Mouse (Mus musculus) spleen, postnatal 10 days (tissue): ENCODE results near the gene Myo18a.
A peak's percentile ranks its signal among the peaks of the same experiment; 100 is the strongest.
"Not testable (repeated sequence)": the region's sequence is repeated elsewhere in the genome, so short reads cannot be mapped to it uniquely, and the experiment has no call there.

Experiments used
- DNase-seq, 2 experiments: peaks; one replicate each; pipeline ENCODE4 v3.0.0; 2021 to 2022; ENCODE audit warnings: low spot score in 2 of 2

The Myo18a gene

DNA sequence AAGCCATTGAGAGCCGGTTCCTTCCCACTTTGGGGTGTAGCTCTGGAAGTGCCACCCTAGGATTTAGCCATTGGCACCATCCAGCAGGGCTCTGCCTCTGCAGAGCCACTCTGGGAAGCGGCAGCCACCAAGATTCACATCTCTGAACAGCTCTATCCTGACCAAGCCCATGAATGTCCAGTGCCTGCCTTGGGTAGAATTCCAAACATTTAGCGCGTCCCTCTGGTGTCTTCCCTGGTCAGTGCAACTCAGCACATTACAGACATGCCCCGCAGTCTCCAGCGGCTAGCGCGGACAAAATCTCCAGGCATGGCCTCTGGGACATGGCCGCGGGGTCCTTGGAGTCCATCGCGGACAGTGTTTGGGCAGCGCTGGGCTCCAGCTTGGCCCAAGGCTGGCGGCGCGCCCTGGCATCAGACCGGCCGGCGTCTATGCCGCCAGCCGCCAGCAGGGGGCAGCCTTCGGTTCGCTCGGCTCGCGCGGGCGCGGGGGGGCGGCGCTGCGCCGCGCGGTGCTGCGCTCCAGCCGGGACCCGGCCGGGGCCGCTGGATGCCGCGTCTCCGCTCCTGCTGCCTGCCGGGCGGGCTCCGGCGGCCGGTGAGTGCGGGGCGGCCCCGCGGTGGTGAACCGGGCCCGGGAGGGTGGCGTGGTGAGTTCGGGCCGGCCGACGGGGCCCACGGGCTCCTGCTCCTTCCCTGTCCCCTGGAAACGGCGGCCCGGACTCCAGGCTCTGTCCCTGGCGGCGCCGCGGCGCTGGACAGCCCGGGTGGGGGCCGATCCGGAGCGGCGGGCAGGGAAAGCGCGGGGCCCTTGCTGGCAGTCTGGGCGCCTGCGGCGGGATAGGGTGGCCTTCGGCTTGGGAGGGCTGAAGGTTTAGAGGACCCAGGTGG is at the start of gene Myo18a:
Gene Myo18a (plus strand): TSS at position 464 of the 890 bp plus-strand sequence.
- DNase-seq: peak; percentile 92

DNA sequence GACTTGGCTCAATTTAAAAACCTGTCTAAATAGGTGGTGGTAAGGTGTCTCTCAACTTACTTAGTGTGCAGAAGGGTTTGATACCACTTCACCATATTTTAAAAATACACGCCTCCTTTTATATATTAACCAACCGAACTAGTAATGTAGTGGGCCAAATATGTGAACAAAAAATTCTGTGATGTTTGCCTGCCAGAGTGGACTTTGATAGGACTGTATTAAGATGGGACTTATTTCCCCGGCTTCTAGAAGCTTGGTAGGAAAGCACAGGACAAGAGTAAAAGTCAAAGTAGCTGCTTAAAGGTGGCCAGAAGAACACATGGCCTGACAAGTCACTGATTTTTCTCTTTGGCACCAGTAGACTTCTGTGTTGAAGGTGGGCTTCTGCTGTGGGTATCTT is 49.3 kb upstream of the Myo18a start:
- DNase-seq: no peak

DNA sequence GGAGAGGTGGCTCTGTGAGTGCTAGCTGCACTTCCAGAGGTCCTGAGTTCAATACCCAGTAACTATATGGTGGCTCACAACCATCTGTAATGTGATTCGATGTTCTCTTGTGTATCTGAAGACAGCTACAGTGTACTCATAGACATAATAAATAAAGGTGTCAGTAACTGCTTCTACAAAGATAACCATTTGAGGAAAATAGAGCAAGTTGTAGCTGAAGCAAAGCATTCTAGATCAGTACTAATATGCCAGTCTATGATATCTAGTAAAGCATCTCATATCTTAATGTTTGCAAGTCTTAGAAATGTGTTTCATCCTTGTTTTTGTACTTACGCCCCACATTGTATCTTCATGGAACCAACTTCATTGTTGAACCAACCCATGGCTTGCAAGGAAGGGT is 44.0 kb upstream of the Myo18a start:
- DNase-seq: no peak

DNA sequence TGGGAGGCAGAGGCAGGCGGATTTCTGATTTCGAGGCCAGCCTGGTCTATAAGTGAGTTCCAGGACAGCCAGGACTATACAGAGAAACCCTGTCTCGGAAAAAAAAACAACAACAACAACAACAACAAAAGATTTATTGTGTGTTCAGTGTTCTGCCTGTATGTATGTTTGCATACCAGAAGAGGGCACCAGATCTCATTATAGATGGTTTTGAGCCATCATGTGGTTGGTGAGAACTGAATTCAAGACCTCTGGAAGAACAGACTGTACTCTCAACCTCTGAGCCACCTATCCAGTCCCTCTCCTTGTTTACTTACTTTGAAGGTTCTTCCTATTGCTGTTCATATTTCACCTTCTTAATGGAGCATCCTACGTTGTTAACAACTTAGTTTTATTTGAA is 41.7 kb upstream of the Myo18a start:
- no peak for DNase-seq

DNA sequence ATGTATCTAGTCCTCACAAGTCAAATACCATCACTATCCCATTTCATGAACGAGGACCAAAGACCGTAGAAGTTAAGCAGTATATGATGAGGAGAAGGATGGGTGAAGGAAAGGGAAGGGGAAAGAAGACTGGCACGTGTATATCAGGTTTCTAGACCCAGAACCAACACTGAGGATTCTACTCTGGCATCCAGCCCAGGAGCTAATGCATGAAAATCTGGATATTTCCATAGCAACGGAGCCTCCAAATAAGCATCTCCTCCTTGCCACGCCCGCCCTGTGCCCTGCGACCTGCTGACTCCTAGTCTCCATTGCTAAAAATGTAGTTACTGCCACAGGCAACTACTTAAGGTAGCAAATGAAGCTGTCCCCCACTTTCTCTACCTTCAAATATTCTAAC is 38.3 kb upstream of the Myo18a start:
- no peak for DNase-seq

DNA sequence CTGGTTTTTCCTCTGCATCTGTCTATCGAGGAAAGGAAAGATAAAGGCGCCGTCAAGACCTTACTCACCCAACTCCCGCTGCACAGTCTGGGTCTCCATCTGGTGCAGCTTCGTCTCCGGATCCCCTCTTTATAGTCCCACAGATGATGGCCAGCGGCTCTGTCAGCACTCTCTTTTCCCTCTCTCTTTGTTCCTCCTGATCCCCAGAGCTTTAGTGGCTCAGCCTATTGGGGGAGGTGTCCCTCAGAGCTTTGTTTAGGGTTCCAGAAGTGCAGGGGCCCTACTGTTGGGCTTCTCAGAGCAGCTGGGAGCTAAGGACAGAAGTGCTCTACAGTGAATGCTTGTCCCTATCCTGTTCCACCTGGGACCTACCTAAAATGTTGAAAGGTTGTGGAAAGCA is 37.9 kb upstream of the Myo18a start, which contains the start of gene Cryba1:
Gene Cryba1 (minus strand): TSS at position 101 of the 400 bp plus-strand sequence.
- DNase-seq: no peak

DNA sequence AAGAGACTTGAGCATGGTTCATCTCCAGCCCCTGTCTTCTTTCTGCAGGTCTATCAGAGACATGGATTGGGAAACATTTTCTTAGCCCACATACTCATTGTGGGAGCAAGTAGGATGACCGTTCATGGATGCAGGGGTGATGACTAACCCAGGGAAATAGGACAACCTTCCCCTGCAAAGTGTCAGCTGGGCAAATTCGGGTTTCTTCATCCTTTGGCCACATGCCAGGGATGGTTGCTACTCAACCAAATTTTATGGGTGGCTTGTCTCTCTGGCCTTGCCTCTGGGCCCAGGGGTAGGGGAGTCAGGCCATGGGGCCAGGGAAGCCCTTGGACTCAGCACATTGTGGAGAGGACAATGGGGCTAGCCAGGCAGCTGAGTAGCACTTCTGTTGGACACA is 34.5 kb upstream of the Myo18a start:
- DNase-seq: no peak

DNA sequence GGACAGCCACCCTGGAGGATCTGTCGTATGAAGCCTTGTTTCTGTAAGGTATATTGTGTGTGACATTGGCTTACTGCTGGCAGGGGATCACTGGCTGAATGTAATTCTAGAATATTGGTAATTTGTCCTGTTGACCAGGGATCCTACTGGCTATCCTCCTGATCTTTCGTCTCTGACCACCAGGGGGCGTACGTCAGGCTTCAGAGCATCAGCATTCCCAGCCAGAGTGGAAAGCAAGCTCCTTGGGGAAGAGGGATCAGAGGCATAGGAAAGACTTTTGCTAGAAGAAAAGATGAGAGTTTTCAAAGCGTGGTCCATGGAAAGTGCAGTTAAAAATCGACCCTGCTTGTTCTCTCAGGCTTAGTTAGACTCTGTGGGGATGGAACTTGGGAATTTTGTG is 25.8 kb upstream of the Myo18a start:
- peak; percentile 69 to 84 for DNase-seq

DNA sequence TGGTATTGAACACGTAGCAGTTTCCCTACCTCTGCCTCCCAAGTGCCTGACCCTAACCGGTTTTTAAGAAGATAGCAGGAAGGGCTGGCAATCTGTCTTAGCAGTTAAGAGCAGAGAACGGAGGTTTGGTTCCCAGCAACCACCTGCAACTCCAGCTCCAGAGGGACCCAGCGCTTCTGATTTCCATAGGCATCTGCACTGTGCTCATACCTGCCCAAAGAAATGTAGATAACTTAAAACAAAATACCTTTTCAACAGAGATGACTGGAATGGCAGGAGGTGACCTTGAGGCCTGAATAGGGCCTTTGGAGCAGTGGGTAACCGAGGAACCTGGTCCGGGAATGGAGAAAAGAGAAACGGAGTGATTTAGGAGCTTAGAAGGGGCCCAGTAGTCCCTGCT is 24.5 kb upstream of the Myo18a start:
- DNase-seq: no peak

DNA sequence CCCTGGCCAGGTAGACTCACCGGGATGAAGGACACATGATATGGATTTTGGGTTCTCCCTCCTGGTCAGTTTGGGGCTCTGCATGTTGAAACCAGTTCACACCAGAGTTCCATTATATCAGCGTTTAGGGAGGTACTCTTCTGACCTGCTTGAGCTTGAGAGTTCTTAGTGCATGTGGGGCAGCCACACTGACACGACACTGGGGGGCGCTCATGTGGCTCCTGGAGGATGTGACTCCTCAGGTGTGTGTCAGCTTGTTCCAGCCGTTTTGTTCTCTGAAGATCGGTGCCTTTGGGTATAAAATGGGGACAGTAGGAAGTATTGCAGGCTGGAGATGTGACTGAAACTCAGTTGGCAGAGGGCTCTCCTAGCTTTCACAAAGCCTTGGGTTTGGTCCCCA is 19.1 kb upstream of the Myo18a start:
- peak in 1 of 2 experiments; percentile 66 for DNase-seq

DNA sequence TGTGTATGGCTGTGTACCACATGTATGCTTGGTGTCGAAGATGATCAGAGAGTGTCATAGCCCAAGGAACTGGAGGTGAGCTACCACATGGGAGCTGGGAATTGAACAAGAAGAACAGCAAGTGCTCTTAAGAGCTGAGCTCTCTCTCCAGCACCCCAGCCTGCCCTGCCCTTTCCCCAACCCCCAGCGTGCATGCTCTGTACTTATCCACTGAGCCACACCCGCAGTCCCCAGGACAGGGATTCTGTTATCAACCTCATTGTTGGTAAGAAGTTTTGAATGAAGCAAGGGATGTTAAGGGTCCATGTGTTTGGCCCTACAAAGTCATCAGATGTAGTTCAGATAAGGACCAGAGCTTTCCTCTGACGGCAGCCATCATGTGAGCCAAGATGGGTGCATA is 16.4 kb upstream of the Myo18a start:
- no peak for DNase-seq

DNA sequence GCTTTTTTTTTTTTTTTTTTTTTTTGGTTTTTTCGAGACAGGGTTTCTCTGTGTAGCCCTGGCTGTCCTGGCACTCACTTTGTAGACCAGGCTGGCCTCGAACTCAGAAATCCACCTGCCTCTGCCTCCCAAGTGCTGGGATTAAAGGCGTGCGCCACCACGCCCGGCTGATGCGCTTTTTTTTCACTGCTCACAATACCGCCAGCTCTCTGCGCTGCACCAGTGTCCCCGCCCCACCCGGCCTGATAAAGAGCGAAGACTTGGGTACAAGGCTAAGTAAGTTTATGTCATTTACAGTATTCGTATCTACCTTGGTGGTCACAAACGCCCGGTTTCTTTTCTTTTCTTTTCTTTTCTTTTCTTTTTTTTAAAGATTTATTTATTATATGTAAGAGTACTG is 15.9 kb upstream of the Myo18a start:
- DNase-seq: not testable (repeated sequence)

DNA sequence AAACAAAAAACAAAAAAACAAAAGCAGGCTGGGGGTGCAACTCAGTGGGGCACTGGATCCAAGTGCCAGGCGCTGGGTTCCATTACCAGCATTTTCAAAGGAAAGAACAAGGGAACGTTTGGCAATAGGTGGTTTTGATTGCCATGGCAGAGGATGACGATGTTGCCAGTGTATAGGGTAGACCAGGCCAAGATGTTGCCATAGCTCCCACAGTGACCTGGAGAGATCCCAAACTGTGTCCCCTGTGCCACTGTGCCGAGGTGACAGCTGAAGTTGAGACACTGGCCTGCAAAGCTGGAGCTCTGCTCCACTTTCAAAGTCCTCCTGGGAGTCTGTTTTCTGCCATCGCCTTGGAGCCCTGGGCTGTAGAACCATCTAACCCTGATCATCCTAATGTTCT is 14.1 kb upstream of the Myo18a start:
- no peak for DNase-seq

DNA sequence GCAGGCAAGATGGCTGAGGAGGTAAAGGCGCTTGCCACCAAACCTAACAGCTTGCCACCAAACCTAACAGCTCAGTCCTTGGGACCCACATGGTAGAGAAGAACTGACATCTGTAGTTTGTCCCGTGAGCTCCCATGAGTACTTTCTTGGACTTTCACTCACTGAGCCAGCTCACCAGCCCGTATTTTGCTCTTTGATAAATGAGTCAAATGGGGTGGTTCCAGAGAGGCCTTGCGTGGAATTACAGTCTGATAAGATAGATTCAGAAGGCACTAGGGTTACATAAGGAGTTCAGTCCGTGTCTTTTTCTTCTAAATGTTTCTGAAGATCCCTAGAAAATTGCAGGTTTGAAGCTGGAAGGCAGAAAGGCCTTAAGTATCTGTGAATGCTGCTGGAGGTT is 10.5 kb upstream of the Myo18a start:
- peak in 1 of 2 experiments; percentile 9 for DNase-seq

DNA sequence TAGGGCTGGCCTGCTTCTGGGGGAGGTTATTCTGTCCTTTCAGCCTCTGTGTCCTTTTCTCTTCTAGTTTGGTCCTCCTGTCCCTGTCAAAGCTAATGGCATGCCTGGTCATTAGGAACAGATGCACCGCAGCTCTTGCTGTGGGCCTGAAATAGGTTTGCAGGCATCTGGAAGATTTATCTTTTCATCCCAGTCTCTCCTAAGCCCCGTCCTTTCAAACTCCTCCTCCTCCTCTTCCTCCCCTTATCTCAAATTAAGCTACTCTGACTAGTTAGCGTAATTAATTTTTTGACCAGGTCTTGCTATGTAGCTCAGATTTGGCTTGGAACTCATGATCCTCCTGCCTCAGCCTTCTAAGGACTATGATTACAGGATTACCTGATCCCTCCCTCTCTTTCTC is 9.6 kb upstream of the Myo18a start:
- DNase-seq: no peak

DNA sequence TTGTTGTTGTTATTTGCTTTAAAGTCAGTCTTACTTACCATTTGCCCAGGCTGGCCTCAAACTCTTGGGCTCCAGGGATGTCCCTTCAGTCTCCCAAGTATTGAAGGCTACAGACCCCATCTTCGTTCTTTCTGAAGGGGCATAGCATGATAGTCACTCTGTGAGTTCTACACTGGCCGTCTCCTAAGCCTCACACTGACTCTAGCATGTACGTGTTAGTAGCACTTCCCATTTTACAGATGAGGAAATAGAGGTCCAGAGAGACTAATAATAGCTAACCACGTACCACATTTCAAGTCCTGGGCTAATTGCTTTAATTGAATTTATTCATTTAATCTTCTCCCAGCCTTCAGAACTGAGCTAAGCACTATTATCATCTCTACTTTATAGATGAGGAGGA is 3.0 kb upstream of the Myo18a start:
- DNase-seq: no peak

DNA sequence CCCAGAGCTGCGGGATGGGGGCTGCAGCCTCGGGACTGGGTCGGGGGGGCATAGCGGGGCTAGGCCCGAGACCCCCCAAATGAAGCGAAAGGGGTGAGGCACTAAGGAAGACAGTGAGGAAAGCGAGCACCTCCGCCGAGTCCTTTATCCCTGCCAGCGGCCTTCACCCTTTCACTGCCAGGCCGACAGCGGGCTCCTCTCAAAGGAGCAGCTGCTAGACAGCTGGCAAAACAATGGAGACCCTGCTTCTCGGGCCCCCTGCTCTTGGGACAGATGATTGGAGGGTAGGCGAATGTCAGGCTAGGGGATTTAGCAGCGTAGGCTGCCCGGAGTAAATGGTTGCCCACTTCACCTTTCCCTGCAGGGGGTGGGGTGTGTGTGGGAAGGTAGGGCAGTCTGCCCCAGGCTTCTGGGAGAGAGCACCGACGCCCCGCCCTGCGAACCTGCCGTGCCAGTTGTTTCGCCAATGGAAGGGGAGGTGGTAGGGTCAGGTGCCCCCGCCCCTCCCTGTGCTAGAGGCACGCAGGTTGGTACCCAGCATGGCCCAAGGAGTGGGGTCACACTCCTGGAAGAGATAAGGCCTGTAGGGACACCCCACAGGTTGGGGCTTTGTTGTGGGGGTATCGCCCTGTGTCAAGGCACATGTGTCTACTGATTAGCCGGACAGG is 761 bp downstream of the Myo18a start:
- peak; percentile 64 to 68 for DNase-seq

DNA sequence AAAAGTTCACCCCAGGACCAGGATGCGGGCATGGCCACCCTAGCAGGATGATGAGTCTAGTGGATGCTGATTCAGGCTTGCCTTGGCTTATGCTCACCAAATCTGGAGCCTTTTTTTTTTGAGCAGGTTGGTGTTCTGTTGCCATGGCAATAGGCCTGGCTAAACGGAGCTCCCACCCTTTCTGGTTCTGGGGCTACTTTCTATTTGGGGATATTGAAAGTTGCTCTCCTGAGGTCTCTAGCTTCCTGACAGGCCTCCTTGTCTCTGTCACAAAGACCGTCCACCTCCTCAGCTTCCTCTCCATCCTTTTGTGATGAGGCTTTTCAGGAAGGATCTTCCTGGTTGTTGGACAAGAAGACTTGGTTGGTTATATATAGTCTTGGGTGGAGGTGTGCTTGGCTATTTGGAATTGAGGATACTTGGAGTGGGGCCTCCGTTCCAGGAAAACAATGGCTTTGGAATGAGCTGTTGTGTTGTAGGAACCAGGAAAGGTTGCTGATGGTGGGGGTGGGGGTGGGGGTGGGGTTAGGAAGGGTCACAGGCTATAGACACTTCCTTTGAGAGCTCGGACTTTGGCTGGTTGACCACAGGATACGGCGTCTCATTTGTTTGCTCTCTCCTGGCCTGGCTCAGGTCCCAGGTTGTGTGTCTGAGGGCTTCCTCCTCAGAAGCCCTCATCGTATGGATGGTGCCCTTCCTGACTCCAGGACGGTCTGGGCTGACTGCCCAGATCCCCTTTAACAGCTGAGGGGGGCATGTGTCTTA is 1.8 kb downstream of the Myo18a start:
- DNase-seq: no peak

DNA sequence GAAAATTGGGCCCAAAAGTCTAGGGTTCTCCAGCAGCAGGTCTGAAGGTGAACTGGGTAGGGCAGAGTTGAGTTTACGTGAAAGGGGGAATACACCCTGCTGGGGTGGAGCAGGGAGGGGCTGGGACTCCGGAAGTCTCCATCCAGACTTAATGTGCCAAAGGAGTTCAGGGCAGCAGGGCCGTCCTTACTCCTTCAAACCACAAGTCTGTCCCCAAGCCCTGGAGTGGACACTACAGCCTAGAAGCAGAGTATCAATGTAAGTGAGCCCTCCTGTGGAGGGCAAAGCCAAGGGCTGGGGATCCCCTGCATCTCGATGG is 2.4 kb downstream of the Myo18a start:
- DNase-seq: no peak

DNA sequence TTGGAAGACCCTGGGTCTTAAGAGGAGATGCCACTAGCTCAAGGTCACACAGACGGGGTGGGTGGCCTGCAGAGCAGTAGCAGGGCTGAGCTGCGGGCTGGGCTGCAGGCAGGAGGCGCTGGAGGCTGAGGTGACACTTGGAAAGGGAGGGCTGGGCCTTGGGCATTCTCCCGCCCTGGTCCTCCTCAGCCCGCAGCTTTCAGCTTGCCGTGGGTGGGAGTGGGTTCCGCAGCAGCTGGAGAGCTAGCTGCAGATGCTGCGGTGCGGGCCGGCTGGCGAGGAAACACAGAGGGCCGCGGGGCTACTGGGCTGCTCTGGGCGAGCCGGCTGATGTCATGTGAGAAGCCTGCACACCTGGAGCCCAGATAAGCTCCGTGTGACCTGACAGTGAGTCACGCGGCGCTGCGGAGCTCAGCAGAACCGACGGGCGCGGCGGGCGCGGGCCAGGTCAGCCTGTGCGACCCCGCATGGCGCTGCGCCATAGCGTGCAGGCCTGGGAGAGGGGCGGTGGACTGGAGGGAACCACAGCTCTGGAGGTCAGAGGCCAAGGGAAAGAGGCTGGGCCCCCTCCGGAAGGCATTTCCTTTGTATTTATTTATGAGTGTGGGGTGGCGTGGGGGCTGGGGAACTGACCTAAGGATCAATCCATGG is 3.4 kb downstream of the Myo18a start:
- peak; percentile 59 to 69 for DNase-seq

DNA sequence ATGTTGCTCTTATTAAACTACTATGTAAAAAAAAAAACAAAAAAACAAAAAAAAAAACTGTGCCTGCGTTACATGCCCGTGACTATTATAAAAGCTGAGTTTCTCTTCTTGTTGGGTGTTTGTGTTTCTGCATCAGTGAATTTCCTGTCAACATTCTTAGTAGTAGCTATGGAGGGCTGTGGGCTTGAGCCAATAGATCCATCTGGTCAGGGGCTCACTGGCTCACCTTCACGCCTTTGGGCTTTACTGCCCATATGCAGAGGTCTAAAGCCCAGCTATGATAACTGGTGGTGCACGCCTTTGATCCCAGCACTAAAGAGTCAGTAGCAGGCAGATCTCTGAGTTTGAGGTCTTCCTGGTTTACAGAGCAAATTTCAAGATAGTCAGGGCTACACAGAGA is 6.5 kb downstream of the Myo18a start:
- DNase-seq: no peak

DNA sequence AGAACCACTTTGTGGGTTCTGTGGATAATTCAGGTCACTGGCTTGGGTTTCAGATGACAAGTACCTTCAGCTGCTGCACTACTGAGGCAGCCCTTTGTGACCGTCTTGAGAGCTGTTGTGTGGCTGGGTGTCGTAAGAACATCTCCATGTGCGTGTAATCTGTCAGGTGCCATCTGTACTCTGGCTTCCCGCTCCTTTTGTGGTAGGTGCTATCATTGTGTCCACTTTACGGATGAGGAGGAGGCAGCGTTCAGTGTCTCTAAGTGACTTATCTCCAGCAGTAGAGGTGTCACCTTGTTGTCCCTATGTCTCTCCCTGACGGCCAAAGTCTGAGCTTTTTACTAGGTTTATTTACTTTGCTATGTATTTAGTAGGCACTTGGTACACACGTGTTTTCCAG is 7.3 kb downstream of the Myo18a start:
- no peak for DNase-seq
